Mouse (Mus musculus): ENCODE measurements around the gene Man2a2.

DNA sequence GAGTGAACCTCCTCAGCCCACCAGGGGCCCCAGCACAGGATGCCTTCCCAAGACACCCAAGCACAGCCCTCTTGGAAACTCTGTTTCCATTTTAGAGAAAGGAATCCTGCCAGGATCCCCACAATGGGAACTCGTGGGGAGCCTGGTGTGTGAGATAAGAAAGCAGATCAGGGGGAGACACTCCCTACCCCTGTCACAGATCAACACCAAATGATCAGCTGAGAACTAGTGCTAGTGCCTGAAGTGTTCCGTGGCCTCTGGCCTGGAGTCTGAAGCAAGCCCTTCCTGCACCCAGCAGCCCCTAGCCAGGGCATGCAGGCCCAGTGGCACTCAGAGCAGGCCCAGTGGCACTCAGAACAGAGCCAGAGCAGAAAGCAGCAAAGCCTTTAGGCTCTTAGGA lies 20.4 kb downstream of the Man2a2 start:
- TF ChIP-seq CTCF (conservative IDR thresholded peaks at IDR 0.05 in 1 of 2, IDR thresholded peaks at IDR 0.05 in 1 of 2; ENCODE audit: low read depth in 2 of 2, low read length in 2 of 2) (no peak), POLR2A (IDR thresholded peaks at IDR 0.05; ENCODE audit: low read depth, low read length) (no peak), ETS1 (conservative IDR thresholded peaks at IDR 0.05; ENCODE audit: low read depth, low read length) (no peak), RCOR1 (conservative IDR thresholded peaks at IDR 0.05; ENCODE audit: low read depth, low read length) (no peak), USF1 (IDR thresholded peaks at IDR 0.05; ENCODE audit: low read depth, low read length) (no peak)
